Mouse (Mus musculus): Measurements from ENCODE around the gene Gm498. TPM values are rescaled to one million over a fixed set of nuclear protein-coding genes. Genes with fewer than 3 reads are reported as not detected.

The Gm498 gene
- total RNA-seq, 2 experiments from 2014 or later: not detected

DNA sequence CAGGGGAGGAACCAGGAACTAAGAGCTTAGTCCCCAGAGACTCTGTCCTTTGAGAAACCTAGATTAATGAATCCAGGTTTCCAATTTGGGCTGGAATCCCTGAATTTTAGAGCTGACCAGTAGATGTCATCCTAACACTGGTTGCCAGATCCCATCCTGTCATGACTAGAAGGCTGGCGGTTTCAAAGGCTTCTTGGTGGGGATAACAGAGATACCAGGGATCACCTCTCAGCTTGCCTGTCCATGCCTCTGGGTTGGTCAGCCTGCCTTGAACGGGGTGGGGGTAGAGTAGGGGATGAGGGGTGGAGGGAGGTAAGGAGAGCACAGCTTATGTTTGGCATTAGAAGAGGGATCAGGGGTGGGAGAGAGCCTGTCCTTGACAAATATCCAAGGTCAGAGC is 34.0 kb downstream of the Gm498 start:
- DNase-seq: peak in 1 of 2 experiments; percentile 3

DNA sequence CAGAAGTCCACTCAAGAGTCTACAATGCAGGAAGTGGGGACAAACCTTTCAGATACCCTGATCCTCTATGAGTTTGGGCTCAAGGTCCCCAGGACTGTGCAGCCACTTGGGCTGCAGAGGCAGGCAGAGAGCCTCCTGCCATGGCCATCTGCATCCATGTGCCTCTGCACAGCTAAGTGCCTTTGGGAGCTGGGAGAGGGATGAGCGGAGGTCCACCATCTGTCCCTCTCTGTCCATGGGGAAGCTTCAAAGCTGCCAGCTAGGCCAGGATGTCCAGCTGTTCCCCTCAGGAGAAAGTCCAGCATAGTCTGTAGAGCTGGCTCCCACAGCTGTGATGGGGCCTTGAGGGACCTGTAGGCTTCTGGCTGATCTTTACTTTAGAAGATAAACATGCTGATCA is 38.5 kb downstream of the Gm498 start:
- no peak for DNase-seq

DNA sequence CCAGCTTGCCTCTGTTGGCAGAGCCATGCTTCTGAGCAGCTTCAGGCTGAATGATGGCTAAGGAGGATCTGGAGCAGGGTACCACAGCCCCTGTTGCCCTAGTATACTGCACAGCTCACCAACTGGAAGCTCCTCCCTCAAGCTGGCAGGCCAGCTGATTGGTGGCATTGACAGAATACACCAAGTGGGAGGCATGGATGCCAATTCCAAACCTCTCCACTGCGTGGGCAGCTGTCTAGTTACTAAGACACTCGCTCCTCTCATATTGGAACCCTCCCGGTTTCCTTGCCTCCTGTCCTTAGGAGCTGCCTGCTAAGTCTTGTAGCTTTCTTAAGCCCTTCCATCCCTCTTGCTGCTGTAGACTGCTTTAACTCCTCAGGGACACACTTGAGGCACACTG is 39.0 kb downstream of the Gm498 start:
- DNase-seq: peak; percentile 17 to 23

DNA sequence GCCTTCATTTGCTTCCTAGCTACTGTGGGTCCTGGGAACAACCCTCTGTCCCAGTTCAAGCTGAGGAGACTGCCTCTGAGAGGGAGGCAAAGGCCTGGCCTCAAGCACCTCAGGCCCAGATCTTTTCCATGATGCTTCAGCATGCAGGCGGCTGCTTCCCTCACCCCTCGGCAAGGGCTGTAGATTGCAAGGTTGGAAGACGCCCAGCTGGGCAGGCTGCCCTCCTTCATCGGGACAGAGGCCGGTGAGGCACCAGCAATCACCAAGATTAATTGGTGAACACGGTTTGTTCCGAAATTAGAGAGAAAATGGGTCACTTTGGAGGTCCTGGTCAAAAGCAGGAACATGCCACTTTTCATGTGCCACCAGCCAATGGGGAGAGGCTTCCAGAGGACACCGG is 47.0 kb downstream of the Gm498 start:
- DNase-seq: no peak

DNA sequence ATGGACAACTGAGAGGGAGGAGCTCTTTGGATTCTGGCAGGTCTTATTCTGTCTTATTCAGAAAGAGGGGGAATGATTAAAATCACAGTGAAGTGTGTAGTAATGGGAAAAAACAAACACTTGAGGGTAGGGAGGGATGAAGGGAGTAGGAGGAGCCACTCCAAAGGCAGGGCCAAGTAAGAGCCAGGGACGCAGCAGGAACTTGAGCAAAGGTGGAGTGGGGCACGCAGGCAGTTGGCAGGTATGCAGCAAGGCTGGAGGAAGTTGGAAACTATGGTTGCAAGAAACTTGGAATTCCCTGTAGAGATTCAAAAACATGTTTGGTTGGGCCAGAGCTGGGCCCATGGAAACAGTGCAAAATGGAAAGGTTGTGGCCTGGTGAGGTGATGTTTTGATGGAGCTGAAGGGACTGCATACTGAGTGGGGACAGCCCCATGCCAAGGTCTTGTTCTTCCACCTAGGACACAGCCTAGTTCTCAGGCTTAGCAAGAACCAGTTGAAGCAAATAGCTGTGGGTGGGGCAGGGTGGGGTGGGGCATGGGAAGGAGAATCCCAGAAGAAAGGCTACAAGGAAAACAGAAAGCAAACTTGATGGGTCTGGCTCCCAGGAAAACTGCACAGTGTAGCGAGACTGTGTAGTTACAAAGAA is 52.5 kb downstream of the Gm498 start:
- no peak for DNase-seq

DNA sequence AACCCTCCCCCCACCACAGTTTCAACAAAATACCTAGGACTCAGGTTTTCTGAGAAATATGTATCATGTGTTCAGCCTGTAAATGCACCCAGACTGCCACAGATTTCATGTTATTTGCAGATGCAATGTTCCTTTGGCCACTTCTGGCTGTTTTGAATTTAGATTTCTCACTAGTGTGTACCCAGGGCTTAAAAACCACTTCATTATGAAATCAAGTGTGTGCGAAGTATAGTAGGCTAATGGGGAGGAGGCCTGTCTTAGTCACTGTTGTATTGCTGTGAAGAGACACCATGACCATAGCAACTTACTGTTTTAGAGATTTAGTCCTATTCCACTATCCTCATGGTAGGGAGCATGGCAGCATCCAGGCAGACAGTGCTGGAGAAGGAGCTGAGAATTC is 63.3 kb downstream of the Gm498 start:
- no peak for DNase-seq

- DNase-seq: peak; percentile 18 to 26
Observed at GRCm38 (mm10) chr7:143938647-143939046, 72.0 kb downstream of the Gm498 start.

DNA sequence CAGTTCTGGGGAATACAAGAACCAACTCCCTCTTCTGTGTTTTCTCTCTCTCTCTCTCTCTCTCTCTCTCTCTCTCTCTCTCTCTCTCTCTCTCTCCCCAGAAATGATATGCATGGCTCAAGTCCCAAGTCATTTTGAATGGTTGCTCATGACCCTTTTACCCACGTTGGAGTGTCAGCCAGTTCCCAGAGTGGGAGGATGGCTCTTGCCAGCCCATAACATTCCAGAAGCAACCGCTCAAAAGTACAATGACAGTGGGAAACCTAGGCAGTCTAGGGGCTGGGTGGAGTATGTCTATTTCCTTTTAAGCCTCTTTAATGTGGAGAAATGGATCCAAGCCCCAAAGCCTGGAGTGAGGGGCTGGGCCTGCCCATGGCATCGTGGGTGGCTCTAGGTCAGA is 72.8 kb downstream of the Gm498 start:
- no peak for DNase-seq

GRCm38 (mm10) chr7:143942941-143943691 is 76.5 kb downstream of the Gm498 start:
- DNase-seq: peak in 1 of 2 experiments; percentile 8

- peak; percentile 13 to 25 for DNase-seq
Observed at GRCm38 (mm10) chr7:143944421-143944980, 77.9 kb downstream of the Gm498 start.

Small RNA genes lying within 50 kb of the gene (microRNA-seq; reads per million reads assigned to microRNA genes)
- gene Mir6404: 0 reads per million in 2 experiments

Other genes with a start within 250 kb of the Gm498 start
- gene Tnfrsf26, start 238.1 kb upstream of the Gm498 start, total RNA-seq (2021): under 1 TPM in 1 of 2 experiments, not detected in 1; 0.10 TPM
- 1 to 10 TPM; 1.7 to 2.7 TPM for gene Tnfrsf22, start 217.2 kb upstream of the Gm498 start, total RNA-seq (2021)
- gene Tnfrsf23, start 181.0 kb upstream of the Gm498 start, total RNA-seq (2021): 1 to 10 TPM; 1.1 to 1.4 TPM
- gene Osbpl5, start 109.9 kb upstream of the Gm498 start, total RNA-seq (2021): 10 to 100 TPM; 28.2 to 28.3 TPM
- not detected for gene Mrgprg, start 99.8 kb upstream of the Gm498 start, total RNA-seq (2021)
- 1 to 10 TPM; 5.4 to 6.5 TPM for gene Mrgpre, start 82.3 kb upstream of the Gm498 start, total RNA-seq (2021)
- 1 to 10 TPM; 5.9 to 6.9 TPM for gene Nadsyn1, start 44.0 kb upstream of the Gm498 start, total RNA-seq (2021)
- gene Dhcr7, start 43.7 kb upstream of the Gm498 start, total RNA-seq (2021): 10 to 100 TPM; 39.0 to 40.8 TPM
- gene Shank2, start 135.1 kb downstream of the Gm498 start, total RNA-seq (2021): 100 to 1,000 TPM; 121 to 138 TPM